Mouse (Mus musculus): ENCODE data around the gene Lpcat4. TPM values are rescaled to one million over a fixed set of nuclear protein-coding genes. Genes with fewer than 3 reads are reported as not detected.

The Lpcat4 gene
- 28.5 and 32.4 TPM in 2 replicates for polyA plus RNA-seq (2015; fragmentation: Nextera tagmentation; extraction: Ambion mirVana)

DNA sequence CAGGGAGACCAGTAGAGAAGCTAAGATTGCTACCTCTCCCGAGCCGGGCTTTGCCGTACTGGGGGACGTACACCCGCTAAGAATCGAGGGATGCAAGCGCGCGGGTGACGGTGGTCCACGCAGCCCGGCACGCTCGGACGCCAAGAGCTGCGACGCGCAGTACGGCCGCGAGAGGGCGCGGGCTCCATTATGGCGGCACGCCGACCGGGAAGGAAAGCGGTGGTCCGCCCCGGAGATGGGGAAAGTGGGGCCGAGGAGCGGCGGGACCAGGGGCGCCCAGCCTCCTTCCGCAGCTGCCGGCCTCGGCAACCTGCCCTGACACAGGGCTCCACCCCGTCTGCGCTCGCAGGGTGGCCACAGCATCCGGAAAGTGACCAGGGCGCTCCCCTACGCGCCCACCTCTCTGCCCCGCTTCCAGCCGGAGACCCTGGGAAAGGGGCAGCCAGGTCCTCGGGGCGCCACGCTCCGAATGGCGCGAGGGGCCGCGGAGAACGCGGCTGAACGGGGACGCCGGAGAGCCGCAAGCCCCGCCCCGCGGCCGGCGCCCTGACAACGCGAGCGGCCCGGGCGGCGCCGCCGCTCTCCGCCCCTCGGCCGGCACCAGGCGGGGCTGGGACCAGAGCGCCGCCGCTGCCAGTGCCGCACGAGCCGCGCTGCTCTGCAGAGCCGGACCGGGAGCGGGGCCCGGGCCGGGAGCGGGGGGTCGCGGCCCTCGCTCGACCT lies at the start of gene Lpcat4:
Gene Lpcat4 (plus strand): TSS at position 257 of the 723 bp plus-strand sequence.
- peak; percentile 88 for ATAC-seq
- Histone ChIP-seq H3K36me3 (ENCODE audit: control insufficient read depth, insufficient read depth, low read length) (peaks cover 9% of the 10 kb centered on the region), H3K27ac (ENCODE audit: low read depth, low read length) (peak within 1 kb of the TSS; percentile 99), H3K4me1 (ENCODE audit: control insufficient read depth, insufficient read depth, low read depth, low read length) (peaks cover 9% of the 10 kb centered on the region), H3K4me3 (ENCODE audit: low read length) (peak within 1 kb of the TSS; percentile 75), H3K9me3 (ENCODE audit: control insufficient read depth, low read length) (no peaks in the 10 kb centered on the region), H3K9ac (ENCODE audit: low read depth, low read length) (peak within 1 kb of the TSS; percentile 98), H3K4me2 (ENCODE audit: low read length) (peak within 1 kb of the TSS; percentile 93), H3K27me3 (replicated peaks; ENCODE audit: control insufficient read depth, insufficient read depth, low read length) (no peaks in the 10 kb centered on the region)
- under 1% methylated on average over 68 of the region's 94 CpGs for WGBS

DNA sequence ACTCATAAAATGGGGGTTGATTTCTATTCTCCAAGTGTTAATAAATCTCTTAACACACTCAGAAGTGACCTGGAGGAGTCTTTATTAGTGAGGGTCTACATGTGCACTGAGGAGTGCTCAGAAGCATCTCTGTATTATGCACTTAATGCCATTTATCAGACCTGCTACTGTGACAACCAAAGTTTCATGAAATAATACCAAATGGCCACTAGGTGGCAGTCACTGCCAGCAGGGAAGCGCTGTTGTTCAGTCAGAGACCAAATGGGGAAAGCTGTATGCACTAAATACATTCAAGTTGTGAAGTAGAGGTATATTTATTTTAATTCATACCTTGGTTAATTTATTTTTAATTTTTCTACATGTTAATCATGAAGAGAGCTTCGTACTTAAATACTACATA lies 42.4 kb upstream of the Lpcat4 start:
- Histone ChIP-seq H3K4me3 (ENCODE audit: low read length) (no peak overlapping the region), H3K36me3 (ENCODE audit: control insufficient read depth, insufficient read depth, low read length) (no peaks in the 10 kb centered on the region), H3K4me2 (ENCODE audit: low read length) (no peak overlapping the region), H3K27ac (ENCODE audit: low read depth, low read length) (no peak overlapping the region), H3K4me1 (ENCODE audit: control insufficient read depth, insufficient read depth, low read depth, low read length) (no peaks in the 10 kb centered on the region), H3K9me3 (ENCODE audit: control insufficient read depth, low read length) (no peaks in the 10 kb centered on the region), H3K27me3 (replicated peaks; ENCODE audit: control insufficient read depth, insufficient read depth, low read length) (no peaks in the 10 kb centered on the region), H3K9ac (ENCODE audit: low read depth, low read length) (no peak overlapping the region)
- WGBS, result 2% methylated on average over 2 of the region's 2 CpGs
- peak; percentile 82 for ATAC-seq

DNA sequence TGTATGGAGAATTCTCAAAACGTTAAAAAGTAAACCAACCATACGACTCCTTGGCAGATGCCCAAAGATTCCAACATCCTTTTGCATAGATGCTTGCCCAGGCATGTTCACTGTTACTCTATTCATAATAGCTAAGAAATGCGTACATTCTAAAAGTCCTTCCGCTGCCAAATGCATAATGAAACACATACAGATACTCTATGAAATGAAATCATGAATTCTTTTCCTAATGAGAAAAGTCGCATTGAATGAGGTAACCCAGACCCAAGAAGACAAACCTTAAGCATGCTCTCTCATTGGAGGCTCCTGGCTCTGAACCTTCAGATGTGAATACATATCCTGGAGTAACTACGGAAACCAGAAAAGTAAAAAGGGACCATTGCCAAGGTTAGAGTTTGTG lies 36.2 kb upstream of the Lpcat4 start:
- Histone ChIP-seq H3K36me3 (ENCODE audit: control insufficient read depth, insufficient read depth, low read length) (no peaks in the 10 kb centered on the region), H3K9ac (ENCODE audit: low read depth, low read length) (no peak overlapping the region), H3K4me3 (ENCODE audit: low read length) (no peak overlapping the region), H3K9me3 (ENCODE audit: control insufficient read depth, low read length) (no peaks in the 10 kb centered on the region), H3K4me2 (ENCODE audit: low read length) (no peak overlapping the region), H3K27ac (ENCODE audit: low read depth, low read length) (no peak overlapping the region), H3K4me1 (ENCODE audit: control insufficient read depth, insufficient read depth, low read depth, low read length) (no peaks in the 10 kb centered on the region), H3K27me3 (replicated peaks; ENCODE audit: control insufficient read depth, insufficient read depth, low read length) (no peaks in the 10 kb centered on the region)
- 0 out of 2 replicates have a peak, but pooled peaks have one; percentile 24 for ATAC-seq
- 60% methylated on average over 6 of the region's 6 CpGs for WGBS

DNA sequence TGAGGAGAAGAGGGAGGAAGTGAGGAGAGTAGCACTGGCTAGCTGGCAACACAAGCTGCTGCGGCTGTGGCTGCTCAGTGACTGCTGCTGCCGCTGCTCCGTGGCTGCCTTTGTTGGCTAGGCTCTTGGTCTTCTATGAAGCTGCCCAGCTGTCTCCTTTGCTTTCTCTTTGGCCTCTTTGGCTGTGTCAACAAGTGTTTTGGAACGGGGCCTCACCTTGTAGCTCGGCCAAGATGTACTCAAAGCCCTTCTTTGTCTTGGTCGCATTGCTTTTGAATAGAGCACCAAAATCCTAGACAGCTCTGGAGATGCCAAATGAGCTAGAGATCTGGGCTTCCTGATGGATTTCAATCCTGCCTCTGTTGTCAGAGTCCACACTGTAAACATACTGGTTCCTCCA lies 29.1 kb upstream of the Lpcat4 start:
- Histone ChIP-seq H3K4me1 (ENCODE audit: control insufficient read depth, insufficient read depth, low read depth, low read length) (no peaks in the 10 kb centered on the region), H3K9ac (ENCODE audit: low read depth, low read length) (no peak overlapping the region), H3K27ac (ENCODE audit: low read depth, low read length) (no peak overlapping the region), H3K36me3 (ENCODE audit: control insufficient read depth, insufficient read depth, low read length) (no peaks in the 10 kb centered on the region), H3K4me3 (ENCODE audit: low read length) (no peak overlapping the region), H3K9me3 (ENCODE audit: control insufficient read depth, low read length) (no peaks in the 10 kb centered on the region), H3K27me3 (replicated peaks; ENCODE audit: control insufficient read depth, insufficient read depth, low read length) (no peaks in the 10 kb centered on the region), H3K4me2 (ENCODE audit: low read length) (no peak overlapping the region)
- peak; percentile 96 for ATAC-seq
- 53% methylated on average over 6 of the region's 6 CpGs for WGBS

DNA sequence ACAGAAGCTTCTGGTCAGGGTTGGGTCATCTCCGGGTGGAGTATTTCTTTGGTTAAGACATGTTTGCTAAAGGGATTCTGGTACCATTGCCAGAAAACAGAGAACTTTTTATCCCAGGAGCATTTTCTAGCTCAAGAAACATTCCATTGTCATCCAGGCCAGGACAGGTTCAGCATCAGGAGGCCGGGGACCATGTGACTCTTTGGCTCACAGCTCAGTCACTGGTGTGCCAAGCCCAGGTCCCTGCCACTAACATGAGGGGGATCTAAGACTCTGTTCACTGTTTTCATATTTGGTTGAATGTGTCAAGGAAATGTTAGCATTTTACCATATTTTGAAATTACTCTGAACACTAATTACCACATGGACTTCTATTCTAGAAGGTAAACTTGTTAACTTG lies 28.6 kb upstream of the Lpcat4 start:
- Histone ChIP-seq H3K4me3 (ENCODE audit: low read length) (no peak overlapping the region), H3K9ac (ENCODE audit: low read depth, low read length) (no peak overlapping the region), H3K4me1 (ENCODE audit: control insufficient read depth, insufficient read depth, low read depth, low read length) (no peaks in the 10 kb centered on the region), H3K27ac (ENCODE audit: low read depth, low read length) (peak overlapping the region; percentile 25; the same call in 1 of the 2 replicates), H3K27me3 (replicated peaks; ENCODE audit: control insufficient read depth, insufficient read depth, low read length) (no peaks in the 10 kb centered on the region), H3K9me3 (ENCODE audit: control insufficient read depth, low read length) (no peaks in the 10 kb centered on the region), H3K4me2 (ENCODE audit: low read length) (no peak overlapping the region), H3K36me3 (ENCODE audit: control insufficient read depth, insufficient read depth, low read length) (no peaks in the 10 kb centered on the region)
- peak; percentile 60; the same call in 1 of the 2 replicates for ATAC-seq
- WGBS, result 87% methylated on average over 2 of the region's 2 CpGs

DNA sequence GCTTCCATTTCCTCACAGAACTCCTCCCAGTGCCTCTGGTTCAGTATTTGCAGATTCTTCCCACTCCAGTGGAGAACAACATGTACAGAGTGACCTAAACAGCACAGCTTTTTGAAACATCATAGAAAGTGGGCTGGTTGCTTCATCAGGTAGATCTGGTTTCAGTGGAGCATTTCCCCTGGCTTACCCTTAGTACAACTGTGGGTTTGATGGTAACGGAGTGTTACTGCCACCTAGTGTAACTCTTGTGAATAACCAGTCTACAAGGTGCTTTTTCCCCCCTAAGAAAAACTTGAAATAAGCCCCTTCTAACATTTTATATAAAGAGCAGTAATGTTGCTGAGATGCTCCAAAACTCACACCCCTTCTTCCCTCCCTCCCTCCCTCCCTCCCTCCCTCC lies 23.3 kb upstream of the Lpcat4 start:
- Histone ChIP-seq H3K36me3 (ENCODE audit: control insufficient read depth, insufficient read depth, low read length) (no peaks in the 10 kb centered on the region), H3K27me3 (replicated peaks; ENCODE audit: control insufficient read depth, insufficient read depth, low read length) (no peaks in the 10 kb centered on the region), H3K9ac (ENCODE audit: low read depth, low read length) (no peak overlapping the region), H3K4me2 (ENCODE audit: low read length) (no peak overlapping the region), H3K4me3 (ENCODE audit: low read length) (no peak overlapping the region), H3K27ac (ENCODE audit: low read depth, low read length) (no peak overlapping the region), H3K9me3 (ENCODE audit: control insufficient read depth, low read length) (no peaks in the 10 kb centered on the region), H3K4me1 (ENCODE audit: control insufficient read depth, insufficient read depth, low read depth, low read length) (no peaks in the 10 kb centered on the region)
- peak; percentile 80 for ATAC-seq
- whole genome bisulfite sequencing, result 0% methylated on average over 1 of the region's 1 CpGs

DNA sequence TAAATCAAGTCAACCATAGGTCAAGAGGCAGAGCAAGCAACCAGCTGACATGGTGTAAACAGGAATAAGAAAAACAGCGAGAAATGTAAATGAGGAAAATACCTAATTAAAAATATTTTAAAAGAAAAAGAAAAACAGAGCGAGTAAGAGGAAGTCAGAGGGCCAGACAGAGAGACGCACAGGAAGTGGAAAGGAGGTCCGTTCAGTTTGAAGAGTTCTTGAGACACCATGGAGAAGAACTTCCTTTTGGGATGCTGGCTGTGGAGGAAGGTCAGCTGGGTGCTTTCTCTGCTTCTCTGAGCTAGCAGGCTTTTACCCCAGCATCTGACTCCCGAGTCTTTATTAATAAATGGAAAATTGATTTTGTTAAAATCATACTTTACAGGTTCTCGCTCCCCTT lies 21.7 kb upstream of the Lpcat4 start:
- WGBS, result 85% methylated on average over 6 of the region's 6 CpGs
- no peak overlapping the region for H3K4me3 ChIP-seq (ENCODE audit: low read length)
- ATAC-seq, result no peak

DNA sequence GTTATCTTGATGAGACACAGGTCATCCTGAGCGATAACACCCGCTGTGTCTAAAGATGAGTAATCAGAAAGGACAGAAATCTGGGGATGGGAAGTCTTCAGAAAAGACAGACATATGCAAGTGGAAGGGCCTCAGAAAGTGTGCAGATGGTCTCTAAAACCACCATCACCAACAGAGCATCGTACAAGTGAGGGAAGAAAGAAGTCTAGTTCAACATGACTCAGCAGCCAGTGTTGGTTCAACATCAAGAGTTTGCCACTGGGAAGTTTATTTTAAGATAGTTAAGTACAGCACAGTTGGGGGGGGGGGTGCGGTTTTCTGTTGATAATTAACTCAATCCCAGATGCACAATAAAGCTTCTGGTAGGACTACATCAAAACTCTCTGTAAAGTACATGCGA lies 18.4 kb upstream of the Lpcat4 start:
- H3K4me1 ChIP-seq (ENCODE audit: control insufficient read depth, insufficient read depth, low read depth, low read length), result no peaks in the 10 kb centered on the region
- H3K9me3 ChIP-seq (ENCODE audit: control insufficient read depth, low read length), result no peaks in the 10 kb centered on the region
- WGBS, result 92% methylated on average over 5 of the region's 5 CpGs
- no peak overlapping the region for H3K4me2 ChIP-seq (ENCODE audit: low read length)
- H3K27ac ChIP-seq (ENCODE audit: low read depth, low read length), result no peak overlapping the region
- no peak for ATAC-seq
- H3K36me3 ChIP-seq (ENCODE audit: control insufficient read depth, insufficient read depth, low read length), result no peaks in the 10 kb centered on the region
- H3K27me3 ChIP-seq (replicated peaks; ENCODE audit: control insufficient read depth, insufficient read depth, low read length), result no peaks in the 10 kb centered on the region
- no peak overlapping the region for H3K4me3 ChIP-seq (ENCODE audit: low read length)
- no peak overlapping the region for H3K9ac ChIP-seq (ENCODE audit: low read depth, low read length)

More for the DNA sequence above, 21.7 kb upstream of the Lpcat4 start:
- no peak overlapping the region for H3K27ac ChIP-seq (ENCODE audit: low read depth, low read length)
- H3K9me3 ChIP-seq (ENCODE audit: control insufficient read depth, low read length), result no peaks in the 10 kb centered on the region
- no peaks in the 10 kb centered on the region for H3K27me3 ChIP-seq (replicated peaks; ENCODE audit: control insufficient read depth, insufficient read depth, low read length)
- no peaks in the 10 kb centered on the region for H3K36me3 ChIP-seq (ENCODE audit: control insufficient read depth, insufficient read depth, low read length)
- no peak overlapping the region for H3K9ac ChIP-seq (ENCODE audit: low read depth, low read length)
- H3K4me1 ChIP-seq (ENCODE audit: control insufficient read depth, insufficient read depth, low read depth, low read length), result no peaks in the 10 kb centered on the region
- H3K4me2 ChIP-seq (ENCODE audit: low read length), result no peak overlapping the region

DNA sequence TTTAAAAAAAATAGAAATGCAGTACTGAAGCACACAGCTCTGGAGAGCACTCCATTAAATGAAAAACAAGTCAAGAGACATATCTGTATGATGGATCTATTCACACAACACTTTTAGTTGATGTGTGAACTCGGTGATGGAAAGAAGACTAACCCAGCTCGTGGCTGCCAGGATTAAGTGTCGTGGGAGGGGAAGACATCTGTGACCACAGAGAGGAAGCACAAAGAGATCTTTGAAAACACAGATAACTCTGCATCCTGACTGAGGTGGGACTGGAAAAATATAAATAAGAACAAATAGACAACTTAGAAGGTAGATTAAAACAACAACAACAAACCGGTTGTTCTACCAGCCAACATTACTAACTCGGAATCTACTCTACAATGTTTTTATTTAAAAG lies 16.7 kb upstream of the Lpcat4 start:
- Histone ChIP-seq H3K27me3 (replicated peaks; ENCODE audit: control insufficient read depth, insufficient read depth, low read length) (no peaks in the 10 kb centered on the region), H3K4me1 (ENCODE audit: control insufficient read depth, insufficient read depth, low read depth, low read length) (no peaks in the 10 kb centered on the region), H3K4me2 (ENCODE audit: low read length) (no peak overlapping the region), H3K4me3 (ENCODE audit: low read length) (no peak overlapping the region), H3K9ac (ENCODE audit: low read depth, low read length) (no peak overlapping the region), H3K36me3 (ENCODE audit: control insufficient read depth, insufficient read depth, low read length) (no peaks in the 10 kb centered on the region), H3K9me3 (ENCODE audit: control insufficient read depth, low read length) (no peaks in the 10 kb centered on the region), H3K27ac (ENCODE audit: low read depth, low read length) (no peak overlapping the region)
- no peak for ATAC-seq
- 87% methylated on average over 5 of the region's 5 CpGs for WGBS

Data from hindbrain, embryonic 16.5 days (tissue).